Mouse (Mus musculus): ENCODE results near the gene Abcc3. TPM values are rescaled to one million over a fixed set of nuclear protein-coding genes. Genes with fewer than 3 reads are reported as not detected.

Abcc3 gene
- polyA plus RNA-seq, 1 experiment = not detected

DNA sequence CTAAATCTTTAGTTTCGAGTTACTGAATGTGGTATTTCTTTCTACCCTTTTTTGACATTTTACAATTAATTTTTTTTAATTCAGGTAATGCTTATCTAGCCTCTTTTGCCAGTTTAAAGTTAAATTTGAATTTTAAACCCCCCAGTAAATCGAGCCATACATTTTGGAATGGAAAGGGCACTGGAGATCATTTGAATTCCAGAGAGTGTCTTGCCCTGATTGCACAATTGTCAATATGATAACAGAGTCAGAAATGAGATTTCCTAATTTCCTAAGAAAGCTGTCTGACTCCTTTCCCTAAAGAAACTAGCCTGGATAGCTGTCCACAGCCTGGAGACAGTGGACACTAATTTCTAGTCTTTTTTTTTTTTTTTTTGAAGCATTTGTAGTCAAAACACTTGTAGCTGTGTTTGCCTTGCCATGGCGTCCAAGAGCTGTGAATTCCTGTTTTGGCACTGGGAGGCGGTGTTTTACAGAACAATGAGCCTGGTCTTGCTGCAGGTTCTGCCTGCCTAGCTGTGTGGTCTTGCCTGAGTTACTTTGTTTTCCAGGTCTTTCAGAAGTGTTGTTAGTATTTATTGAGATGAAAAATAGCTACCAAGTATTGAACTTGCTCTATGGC, 63.4 kb downstream of the Abcc3 start:
- peaks cover 11% of the 10 kb centered on the region for H3K36me3 ChIP-seq (ENCODE audit: control insufficient read depth, insufficient read depth)
- H3K79me2 ChIP-seq (ENCODE audit: control insufficient read depth, insufficient read depth) = peaks cover 48% of the 10 kb centered on the region
- H3K27me3 ChIP-seq (ENCODE audit: control insufficient read depth, insufficient read depth, insufficient read length) = no peaks in the 10 kb centered on the region
- no peak for TF ChIP-seq TCF3 (IDR thresholded peaks at IDR 0.05; ENCODE audit: insufficient read length, low read depth)
- no peak for TF ChIP-seq REST (IDR thresholded peaks at IDR 0.05; ENCODE audit: insufficient read depth, insufficient read length)
- TF ChIP-seq CEBPB (IDR thresholded peaks at IDR 0.05; ENCODE audit: insufficient read depth, poor library complexity, severe bottlenecking) = peak; percentile 50; the same call in 1 of the 2 replicates
- no peak overlapping the region for H3ac ChIP-seq (ENCODE audit: control insufficient read depth, insufficient read length)
- H3K4me3 ChIP-seq = peak overlapping the region; percentile 53
- peak overlapping the region; percentile 94 for H3K4me2 ChIP-seq (ENCODE audit: low read depth)

- Histone ChIP-seq H3K79me2 (ENCODE audit: control insufficient read depth, insufficient read depth) (peaks cover 45% of the 10 kb centered on the region), H3K36me3 (ENCODE audit: control insufficient read depth, insufficient read depth) (peaks cover 11% of the 10 kb centered on the region), H3ac (ENCODE audit: control insufficient read depth, insufficient read length) (peak overlapping the region; percentile 94), H3K27me3 (ENCODE audit: control insufficient read depth, insufficient read depth, insufficient read length) (no peaks in the 10 kb centered on the region), H3K4me3 (peak overlapping the region; percentile 53), H3K4me2 (ENCODE audit: low read depth) (peak overlapping the region; percentile 94)
- TF ChIP-seq MYOG (IDR thresholded peaks at IDR 0.05; ENCODE audit: control insufficient read depth in 1 of 3, insufficient read depth in 1 of 3, insufficient read length in 2 of 3, low read depth in 2 of 3) (no peak), USF1 (IDR thresholded peaks at IDR 0.05; ENCODE audit: low read depth) (no peak), TCF12 (IDR thresholded peaks at IDR 0.05; ENCODE audit: insufficient read depth, poor library complexity, severe bottlenecking) (no peak), REST (IDR thresholded peaks at IDR 0.05; ENCODE audit: insufficient read depth, insufficient read length) (no peak), E2F4 (IDR thresholded peaks at IDR 0.05; ENCODE audit: insufficient read depth) (no peak), SRF (IDR thresholded peaks at IDR 0.05; ENCODE audit: control insufficient read depth, insufficient read length, low read depth) (no peak), MYOD1 (IDR thresholded peaks at IDR 0.05; ENCODE audit: control insufficient read depth in 1 of 3, insufficient read length in 2 of 3, low read depth in 2 of 3) (no peak), POLR2A (IDR thresholded peaks at IDR 0.05; ENCODE audit: insufficient read length, low read depth) (no peak), POLR2AphosphoS2 (IDR thresholded peaks at IDR 0.05; ENCODE audit: insufficient read length, low read depth) (no peak), MAX (IDR thresholded peaks at IDR 0.05; ENCODE audit: low read depth) (no peak), CEBPB (IDR thresholded peaks at IDR 0.05; ENCODE audit: insufficient read depth, poor library complexity, severe bottlenecking) (no peak), TCF3 (IDR thresholded peaks at IDR 0.05; ENCODE audit: insufficient read length, low read depth) (no peak)
Measured at GRCm38 (mm10) chr11:94328644-94329025, 64.2 kb downstream of the Abcc3 start.

- H3K27me3 ChIP-seq (ENCODE audit: control insufficient read depth, insufficient read depth, insufficient read length) = no peaks in the 10 kb centered on the region
- TF ChIP-seq MYOD1 (IDR thresholded peaks at IDR 0.05; ENCODE audit: control insufficient read depth in 1 of 3, insufficient read length in 2 of 3, low read depth in 2 of 3) (peak in 1 of 3 experiments; percentile 23), MYOG (IDR thresholded peaks at IDR 0.05; ENCODE audit: control insufficient read depth in 1 of 3, insufficient read depth in 1 of 3, insufficient read length in 2 of 3, low read depth in 2 of 3) (peak in 2 of 3 experiments; percentile 9 to 55), E2F4 (IDR thresholded peaks at IDR 0.05; ENCODE audit: insufficient read depth) (no peak), USF1 (IDR thresholded peaks at IDR 0.05; ENCODE audit: low read depth) (no peak), MAX (IDR thresholded peaks at IDR 0.05; ENCODE audit: low read depth) (no peak), POLR2AphosphoS2 (IDR thresholded peaks at IDR 0.05; ENCODE audit: insufficient read length, low read depth) (peak; percentile 53), CEBPB (IDR thresholded peaks at IDR 0.05; ENCODE audit: insufficient read depth, poor library complexity, severe bottlenecking) (no peak), TCF3 (IDR thresholded peaks at IDR 0.05; ENCODE audit: insufficient read length, low read depth) (no peak), POLR2A (IDR thresholded peaks at IDR 0.05; ENCODE audit: insufficient read length, low read depth) (peak; percentile 73), REST (IDR thresholded peaks at IDR 0.05; ENCODE audit: insufficient read depth, insufficient read length) (no peak), SRF (IDR thresholded peaks at IDR 0.05; ENCODE audit: control insufficient read depth, insufficient read length, low read depth) (no peak), TCF12 (IDR thresholded peaks at IDR 0.05; ENCODE audit: insufficient read depth, poor library complexity, severe bottlenecking) (no peak)
- H3K79me2 ChIP-seq (ENCODE audit: control insufficient read depth, insufficient read depth) = peaks cover 43% of the 10 kb centered on the region
- H3K4me2 ChIP-seq (ENCODE audit: low read depth) = peak within 1 kb of the TSS; percentile 94
- peak within 1 kb of the TSS; percentile 94 for H3ac ChIP-seq (ENCODE audit: control insufficient read depth, insufficient read length)
- peaks cover 11% of the 10 kb centered on the region for H3K36me3 ChIP-seq (ENCODE audit: control insufficient read depth, insufficient read depth)
- peak within 1 kb of the TSS; percentile 53 for H3K4me3 ChIP-seq
Measured at GRCm38 (mm10) chr11:94327693-94328643, 64.8 kb downstream of the Abcc3 start, which contains the start of gene Ankrd40. TSS of gene Ankrd40 (plus strand) at chr11:94328001.

DNA sequence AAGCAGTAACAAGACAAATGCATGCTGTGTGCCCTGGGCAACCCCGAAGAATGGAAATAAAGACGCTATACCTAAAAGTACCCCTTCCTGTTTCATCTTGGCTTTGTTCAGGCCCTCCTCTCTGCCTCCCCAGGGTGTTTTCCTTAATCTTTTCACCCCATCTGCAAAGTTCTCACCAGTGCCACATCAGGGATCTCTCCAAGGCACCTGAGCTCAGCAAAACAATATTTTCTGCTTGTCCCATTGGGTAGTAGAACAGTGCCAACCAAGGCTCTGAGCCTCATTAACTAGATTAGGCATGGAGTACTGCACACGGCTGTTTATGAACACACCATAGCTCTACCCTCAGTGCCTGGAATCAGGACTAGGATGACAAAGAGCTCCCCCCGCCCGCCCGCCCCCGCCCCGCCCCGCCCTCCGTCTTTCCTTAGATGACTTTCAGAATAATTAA, 65.8 kb downstream of the Abcc3 start:
- Histone ChIP-seq H3K36me3 (ENCODE audit: control insufficient read depth, insufficient read depth) (peaks cover 10% of the 10 kb centered on the region), H3K4me2 (ENCODE audit: low read depth) (peak overlapping the region; percentile 88), H3K79me2 (ENCODE audit: control insufficient read depth, insufficient read depth) (peaks cover 37% of the 10 kb centered on the region)

More for the DNA sequence above, 65.8 kb downstream of the Abcc3 start:
- Histone ChIP-seq H3K27me3 (ENCODE audit: control insufficient read depth, insufficient read depth, insufficient read length) (no peaks in the 10 kb centered on the region), H3K4me3 (peak overlapping the region; percentile 53), H3ac (ENCODE audit: control insufficient read depth, insufficient read length) (no peak overlapping the region)
- TF ChIP-seq MYOG (IDR thresholded peaks at IDR 0.05; ENCODE audit: control insufficient read depth in 1 of 3, insufficient read depth in 1 of 3, insufficient read length in 2 of 3, low read depth in 2 of 3) (no peak), REST (IDR thresholded peaks at IDR 0.05; ENCODE audit: insufficient read depth, insufficient read length) (no peak), POLR2A (IDR thresholded peaks at IDR 0.05; ENCODE audit: insufficient read length, low read depth) (no peak), USF1 (IDR thresholded peaks at IDR 0.05; ENCODE audit: low read depth) (no peak), TCF12 (IDR thresholded peaks at IDR 0.05; ENCODE audit: insufficient read depth, poor library complexity, severe bottlenecking) (no peak), SRF (IDR thresholded peaks at IDR 0.05; ENCODE audit: control insufficient read depth, insufficient read length, low read depth) (no peak), MYOD1 (IDR thresholded peaks at IDR 0.05; ENCODE audit: control insufficient read depth in 1 of 3, insufficient read length in 2 of 3, low read depth in 2 of 3) (no peak), TCF3 (IDR thresholded peaks at IDR 0.05; ENCODE audit: insufficient read length, low read depth) (no peak), E2F4 (IDR thresholded peaks at IDR 0.05; ENCODE audit: insufficient read depth) (no peak)
